Mouse (Mus musculus): ENCODE data around the gene Acap3. TPM values are rescaled to one million over a fixed set of nuclear protein-coding genes. Genes with fewer than 3 reads are reported as not detected.

Gene Acap3
- polyA plus RNA-seq, 1 experiment: 3.8 TPM

GRCm38 (mm10) chr4:155955491-155955890 lies 63.9 kb downstream of the Acap3 start:
- Histone ChIP-seq H3K36me3 (ENCODE audit: control insufficient read depth, insufficient read depth, low read length, poor library complexity, severe bottlenecking) (peaks cover 66% of the 10 kb centered on the region), H3K9me3 (replicated peaks; ENCODE audit: control insufficient read depth, insufficient read depth, low read length, poor library complexity, severe bottlenecking) (no peaks in the 10 kb centered on the region), H3K27me3 (ENCODE audit: control insufficient read depth, insufficient read depth, low read length, poor library complexity, severe bottlenecking) (no peaks in the 10 kb centered on the region), H3K4me3 (ENCODE audit: low read depth, low read length) (no peak overlapping the region), H3K9ac (ENCODE audit: low read depth, poor library complexity, severe bottlenecking) (no peak overlapping the region), H3K27ac (ENCODE audit: insufficient read depth, low read length) (no peak overlapping the region), H3K4me1 (ENCODE audit: control insufficient read depth, insufficient read depth, low read length) (no peaks in the 10 kb centered on the region)
- TF ChIP-seq EP300 (IDR thresholded peaks at IDR 0.05; ENCODE audit: insufficient read depth, low read depth, low read length) (no peak), CTCF (IDR thresholded peaks at IDR 0.05; ENCODE audit: low read depth, low read length) (no peak), POLR2A (IDR thresholded peaks at IDR 0.05; ENCODE audit: insufficient read depth, low read length) (no peak)

Other genes starting within 250 kb of the Acap3 start
- gene Gm10563, start 246.4 kb upstream of the Acap3 start, polyA plus RNA-seq (2011; ENCODE audit: insufficient read depth, insufficient read length, low read depth, missing spikeins): not detected in 2 replicates
- gene Mmp23, start 238.4 kb upstream of the Acap3 start, polyA plus RNA-seq (2011; ENCODE audit: insufficient read depth, insufficient read length, low read depth, missing spikeins): 11.7 and 13.6 TPM in 2 replicates
- gene Mib2, start 222.6 kb upstream of the Acap3 start, polyA plus RNA-seq (2011; ENCODE audit: insufficient read depth, insufficient read length, low read depth, missing spikeins): 13.4 and 18.4 TPM in 2 replicates
- 11.9 and 15.0 TPM in 2 replicates for gene Fndc10, start 197.5 kb upstream of the Acap3 start, polyA plus RNA-seq (2011; ENCODE audit: insufficient read depth, insufficient read length, low read depth, missing spikeins)
- 144 and 151 TPM in 2 replicates for gene Ssu72, start 187.0 kb upstream of the Acap3 start, polyA plus RNA-seq (2011; ENCODE audit: insufficient read depth, insufficient read length, low read depth, missing spikeins)
- gene Tmem240, start 157.0 kb upstream of the Acap3 start, polyA plus RNA-seq (2011; ENCODE audit: insufficient read depth, insufficient read length, low read depth, missing spikeins): 0.21 and 0.54 TPM in 2 replicates
- 78.2 and 89.5 TPM in 2 replicates for gene Atad3a, start 130.7 kb upstream of the Acap3 start, polyA plus RNA-seq (2011; ENCODE audit: insufficient read depth, insufficient read length, low read depth, missing spikeins)
- 0.67 and 0.99 TPM in 2 replicates for gene Vwa1, start 117.1 kb upstream of the Acap3 start, polyA plus RNA-seq (2011; ENCODE audit: insufficient read depth, insufficient read length, low read depth, missing spikeins)
- gene Tmem88b, start 105.9 kb upstream of the Acap3 start, polyA plus RNA-seq (2011; ENCODE audit: insufficient read depth, insufficient read length, low read depth, missing spikeins): 0.26 and 0.40 TPM in 2 replicates
- not detected in 2 replicates for gene Ankrd65, start 101.4 kb upstream of the Acap3 start, polyA plus RNA-seq (2011; ENCODE audit: insufficient read depth, insufficient read length, low read depth, missing spikeins)
- gene Mrpl20, start 88.9 kb upstream of the Acap3 start, polyA plus RNA-seq (2011; ENCODE audit: insufficient read depth, insufficient read length, low read depth, missing spikeins): 70.0 and 82.8 TPM in 2 replicates
- gene Ccnl2, start 79.3 kb upstream of the Acap3 start, polyA plus RNA-seq (2011; ENCODE audit: insufficient read depth, insufficient read length, low read depth, missing spikeins): 86.1 and 87.6 TPM in 2 replicates
- gene Aurkaip1, start 60.5 kb upstream of the Acap3 start, polyA plus RNA-seq (2011; ENCODE audit: insufficient read depth, insufficient read length, low read depth, missing spikeins): 70.6 and 76.0 TPM in 2 replicates
- gene Mxra8, start 52.1 kb upstream of the Acap3 start, polyA plus RNA-seq (2011; ENCODE audit: insufficient read depth, insufficient read length, low read depth, missing spikeins): 21.1 and 26.1 TPM in 2 replicates
- 15.2 and 20.3 TPM in 2 replicates for gene Dvl1, start 44.4 kb upstream of the Acap3 start, polyA plus RNA-seq (2011; ENCODE audit: insufficient read depth, insufficient read length, low read depth, missing spikeins)
- gene Tas1r3, start 28.5 kb upstream of the Acap3 start, polyA plus RNA-seq (2011; ENCODE audit: insufficient read depth, insufficient read length, low read depth, missing spikeins): 0.28 and 0.44 TPM in 2 replicates
- gene Cptp, start 22.4 kb upstream of the Acap3 start, polyA plus RNA-seq (2011; ENCODE audit: insufficient read depth, insufficient read length, low read depth, missing spikeins): 6.0 and 7.9 TPM in 2 replicates
- 43.3 and 45.3 TPM in 2 replicates for gene Ints11, start 22.3 kb upstream of the Acap3 start, polyA plus RNA-seq (2011; ENCODE audit: insufficient read depth, insufficient read length, low read depth, missing spikeins)
- 15.3 and 19.4 TPM in 2 replicates for gene Pusl1, start within 50 bp of the Acap3 start, polyA plus RNA-seq (2011; ENCODE audit: insufficient read depth, insufficient read length, low read depth, missing spikeins)
- 100 and 104 TPM in 2 replicates for gene Ube2j2, start 52.0 kb downstream of the Acap3 start, polyA plus RNA-seq (2011; ENCODE audit: insufficient read depth, insufficient read length, low read depth, missing spikeins)
- gene C1qtnf12, start 70.5 kb downstream of the Acap3 start, polyA plus RNA-seq (2011; ENCODE audit: insufficient read depth, insufficient read length, low read depth, missing spikeins): 18.8 and 19.1 TPM in 2 replicates
- gene B3galt6, start 100.8 kb downstream of the Acap3 start, polyA plus RNA-seq (2011; ENCODE audit: insufficient read depth, insufficient read length, low read depth, missing spikeins): 2.5 and 2.6 TPM in 2 replicates
- 82.8 and 88.9 TPM in 2 replicates for gene Sdf4, start 101.0 kb downstream of the Acap3 start, polyA plus RNA-seq (2011; ENCODE audit: insufficient read depth, insufficient read length, low read depth, missing spikeins)
- 2.4 and 2.9 TPM in 2 replicates for gene Tnfrsf4, start 122.0 kb downstream of the Acap3 start, polyA plus RNA-seq (2011; ENCODE audit: insufficient read depth, insufficient read length, low read depth, missing spikeins)
- gene Tnfrsf18, start 134.3 kb downstream of the Acap3 start, polyA plus RNA-seq (2011; ENCODE audit: insufficient read depth, insufficient read length, low read depth, missing spikeins): not detected in 2 replicates
- gene Ttll10, start 167.6 kb downstream of the Acap3 start, polyA plus RNA-seq (2011; ENCODE audit: insufficient read depth, insufficient read length, low read depth, missing spikeins): 2.5 and 3.3 TPM in 2 replicates
- 39.7 and 47.7 TPM in 2 replicates for gene 9430015G10Rik, start 218.2 kb downstream of the Acap3 start, polyA plus RNA-seq (2011; ENCODE audit: insufficient read depth, insufficient read length, low read depth, missing spikeins)
- 0.27 TPM in 1 of 2 replicates, not detected in the other for gene Rnf223, start 238.7 kb downstream of the Acap3 start, polyA plus RNA-seq (2011; ENCODE audit: insufficient read depth, insufficient read length, low read depth, missing spikeins)